Mouse (Mus musculus) neural tube, embryonic 13.5 days (tissue): ENCODE results near the gene Fam173b. TPM values are rescaled to one million over a fixed set of nuclear protein-coding genes. Genes with fewer than 3 reads are reported as not detected.

ENCODE experiments used
- ATAC-seq: fragments of 200-750 bp; cut with Nextera tagmentation; 2 replicates; pipeline ENCODE4 v1.8.0; 2017; ENCODE audit warnings: low read depth, mild to moderate bottlenecking, moderate TSS enrichment, moderate library complexity
- H3K27ac ChIP-seq: fragments of 300-500 bp; sonication (generic); replicated peaks from 2 replicates; pipeline ENCODE4 v1.5.1; 2015; ENCODE audit warnings: moderate library complexity, mild to moderate bottlenecking, inconsistent platforms
- H3K27me3 ChIP-seq: fragments of 300-500 bp; sonication (generic); 2 replicates; pipeline ENCODE4 v1.6.1; 2015; ENCODE audit warnings: mild to moderate bottlenecking, inconsistent platforms
- H3K36me3 ChIP-seq: fragments of 300-500 bp; sonication (generic); 2 replicates; pipeline ENCODE4 v1.6.1; 2015; ENCODE audit warnings: mild to moderate bottlenecking, inconsistent platforms
- H3K4me1 ChIP-seq: fragments of 300-500 bp; sonication (generic); replicated peaks from 2 replicates; pipeline ENCODE4 v1.6.1; 2015; ENCODE audit warnings: inconsistent platforms
- H3K4me2 ChIP-seq: fragments of 300-500 bp; sonication (generic); 2 replicates; pipeline ENCODE4 v1.6.1; 2015; ENCODE audit warnings: inconsistent platforms, mild to moderate bottlenecking, moderate library complexity
- H3K4me3 ChIP-seq: fragments of 300-500 bp; sonication (generic); 2 replicates; pipeline ENCODE4 v1.5.1; 2015; ENCODE audit warnings: mild to moderate bottlenecking, inconsistent platforms
- H3K9ac ChIP-seq: fragments of 300-500 bp; sonication (generic); 2 replicates; pipeline ENCODE4 v1.6.1; 2015; ENCODE audit warnings: moderate library complexity, mild to moderate bottlenecking, inconsistent platforms
- H3K9me3 ChIP-seq: fragments of 300-500 bp; sonication (generic); 2 replicates; pipeline ENCODE4 v1.6.1; 2016; ENCODE audit warnings: inconsistent platforms
- WGBS: fragments of 180-500 bp; shearing (Covaris S2); methylation state at CpG from one replicate; pipeline ENCODE4 v1.1.7; 2015; 5-methylcytosine and 5-hydroxymethylcytosine counted together
- polyA plus RNA-seq: library from polyadenylated mRNA; unstranded; fragments of >200 nt; fragmentation: Nextera tagmentation; extraction: Ambion mirVana; gene quantifications from 2 replicates; pipeline ENCODE4 v1.2.1, GENCODE M21; 2015

Fam173b gene
- polyA plus RNA-seq, 1 experiment from 2014 or later: 11.0 TPM

DNA sequence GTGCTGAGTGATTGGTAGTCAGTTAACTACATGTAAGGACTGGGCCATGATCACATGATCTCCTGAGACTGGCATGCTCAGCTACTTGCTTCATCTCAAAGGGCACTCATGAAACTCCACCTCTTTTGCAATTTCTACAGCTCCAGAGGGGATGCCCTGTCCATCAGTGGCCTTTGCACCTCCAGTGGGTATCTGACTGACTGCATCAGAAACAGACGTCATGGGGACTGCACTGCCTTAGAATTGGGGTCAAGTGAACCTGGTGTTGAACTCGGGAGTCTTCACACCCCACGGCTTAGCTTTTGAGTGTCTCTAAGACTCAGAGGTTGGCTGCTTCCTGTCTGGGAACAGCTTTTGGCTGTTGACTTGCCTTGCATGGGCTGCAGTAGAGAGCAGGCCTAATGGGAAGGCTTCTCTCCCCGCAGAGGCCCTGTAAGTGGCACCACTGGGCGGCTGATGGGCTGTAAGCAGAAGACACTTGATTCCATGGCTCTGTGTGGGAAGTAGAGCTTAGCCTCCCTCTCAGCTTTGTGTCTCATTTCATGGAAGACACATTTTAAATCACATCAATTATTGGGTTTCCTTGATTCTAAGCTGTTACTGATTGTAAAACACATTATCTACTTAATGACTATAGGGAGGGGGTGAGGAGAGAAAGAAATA is 58.6 kb downstream of the Fam173b start:
- Histone ChIP-seq H3K4me2 (no peak overlapping the region), H3K9ac (no peak overlapping the region), H3K4me1 (peaks cover 12% of the 10 kb centered on the region), H3K36me3 (no peaks in the 10 kb centered on the region), H3K27ac (peak overlapping the region; percentile 71), H3K9me3 (no peaks in the 10 kb centered on the region), H3K27me3 (no peaks in the 10 kb centered on the region), H3K4me3 (no peak overlapping the region)
- ATAC-seq: peak; percentile 38
- 76% methylated on average over 5 of the region's 5 CpGs for WGBS

DNA sequence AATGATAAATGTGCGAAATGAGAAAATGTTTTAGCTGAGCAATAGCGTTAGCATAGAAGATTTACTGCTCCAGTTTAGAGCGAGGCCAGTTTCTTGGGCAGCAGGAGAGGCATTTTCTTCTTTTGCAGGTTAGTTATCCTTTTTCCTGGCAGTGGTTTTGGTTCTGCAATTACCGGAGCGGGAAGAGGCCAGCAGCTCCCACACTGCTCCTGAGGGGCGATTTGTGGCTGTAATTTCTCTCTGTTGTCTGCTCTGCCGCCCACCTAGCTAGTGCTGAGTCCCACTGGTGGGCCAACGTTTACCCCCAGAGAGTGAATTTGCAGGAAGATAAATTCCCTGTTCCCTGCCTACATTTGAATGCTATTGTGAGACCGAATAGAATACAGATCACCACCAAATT is 59.2 kb downstream of the Fam173b start:
- H3K9me3 ChIP-seq: no peaks in the 10 kb centered on the region
- no peak overlapping the region for H3K4me3 ChIP-seq
- no peaks in the 10 kb centered on the region for H3K36me3 ChIP-seq
- WGBS: 49% methylated on average over 9 of the region's 9 CpGs
- ATAC-seq: peak; percentile 62; the same call in 1 of the 2 replicates
- peaks cover 12% of the 10 kb centered on the region for H3K4me1 ChIP-seq
- no peak overlapping the region for H3K4me2 ChIP-seq
- no peak overlapping the region for H3K9ac ChIP-seq
- no peaks in the 10 kb centered on the region for H3K27me3 ChIP-seq
- peak overlapping the region; percentile 71 for H3K27ac ChIP-seq

DNA sequence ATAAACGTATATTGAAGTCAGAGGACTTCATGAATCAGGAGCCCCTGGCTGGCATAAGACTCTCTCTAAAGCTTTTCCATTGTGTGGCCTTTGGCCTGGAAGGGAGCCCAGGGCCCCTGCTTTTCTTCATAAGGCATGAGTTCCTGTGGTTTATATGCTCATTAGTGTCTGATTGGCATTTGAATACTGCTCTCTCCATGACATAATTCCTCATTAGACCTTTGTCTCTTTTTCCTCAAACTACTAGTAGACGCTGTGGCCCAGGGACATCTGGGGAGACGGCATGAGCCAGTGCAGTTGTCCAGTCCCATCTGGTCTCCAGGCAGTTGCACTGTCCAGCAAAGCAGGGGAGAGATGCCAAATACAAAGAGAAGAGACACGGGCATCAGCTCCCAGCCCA is 60.1 kb downstream of the Fam173b start:
- Histone ChIP-seq H3K9me3 (no peaks in the 10 kb centered on the region), H3K4me2 (no peak overlapping the region), H3K27ac (no peak overlapping the region), H3K27me3 (no peaks in the 10 kb centered on the region), H3K9ac (no peak overlapping the region), H3K4me1 (peaks cover 12% of the 10 kb centered on the region), H3K4me3 (no peak overlapping the region), H3K36me3 (no peaks in the 10 kb centered on the region)
- WGBS: 46% methylated on average over 4 of the region's 4 CpGs
- ATAC-seq: no peak

DNA sequence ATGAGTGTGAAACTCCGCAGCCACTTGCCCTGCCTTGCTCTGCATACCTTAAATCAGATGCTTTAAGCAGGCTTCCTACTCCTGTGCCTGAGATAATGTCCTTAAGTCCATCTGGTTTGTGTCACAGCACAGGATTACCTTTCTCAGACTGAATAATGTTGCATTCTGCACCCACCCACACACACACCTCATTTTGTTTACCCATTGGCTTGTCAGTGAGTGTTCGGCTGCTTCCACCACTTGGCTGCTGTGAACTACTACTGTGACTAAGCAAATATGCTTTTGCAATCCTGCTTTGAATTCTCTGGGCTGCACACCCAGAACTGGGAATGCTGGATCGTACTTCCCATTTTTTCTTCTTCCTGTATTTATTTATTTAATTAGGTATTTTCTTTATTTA is 61.4 kb downstream of the Fam173b start:
- Histone ChIP-seq H3K9me3 (no peaks in the 10 kb centered on the region), H3K9ac (no peak overlapping the region), H3K4me1 (peaks cover 12% of the 10 kb centered on the region), H3K27me3 (no peaks in the 10 kb centered on the region), H3K27ac (no peak overlapping the region), H3K4me3 (no peak overlapping the region), H3K4me2 (no peak overlapping the region), H3K36me3 (no peaks in the 10 kb centered on the region)
- ATAC-seq: no peak
- 94% methylated on average over 3 of the region's 3 CpGs for WGBS

Other genes starting within 250 kb of the Fam173b start
- 0.83 and 0.99 TPM in 2 replicates for gene Ankrd33b, start 234.1 kb upstream of the Fam173b start, polyA plus RNA-seq
- gene Ropn1l, start 148.1 kb upstream of the Fam173b start, polyA plus RNA-seq: 0.96 and 1.5 TPM in 2 replicates
- 58.2 and 61.3 TPM in 2 replicates for gene March6, start 70.8 kb upstream of the Fam173b start, polyA plus RNA-seq
- gene Cmbl, start 36.5 kb upstream of the Fam173b start, polyA plus RNA-seq: 3.1 and 4.0 TPM in 2 replicates
- gene Cct5, start within 50 bp of the Fam173b start, polyA plus RNA-seq: 542 and 545 TPM in 2 replicates